Mouse (Mus musculus) CH12.LX (cell line): Measurements from ENCODE around the gene Zkscan14.

Experiments used
- CTCF ChIP-seq, 2 experiments: IDR thresholded peaks in 1 of 2; conservative IDR thresholded peaks in 1 of 2; 2 replicates each; pipeline ENCODE4 v1.5.1; 2011 to 2012; ENCODE audit warnings: low read depth in 2 of 2, low read length in 2 of 2, improper control_type of control experiment in 1 of 2, inconsistent platforms in 1 of 2, mild to moderate bottlenecking in 1 of 2, moderate library complexity in 1 of 2
- TCF12 ChIP-seq: IDR thresholded peaks from 2 replicates; pipeline ENCODE4 v1.6.1; 2014; ENCODE audit warnings: low read depth, mild to moderate bottlenecking, inconsistent platforms, low read length, improper control_type of control experiment

- TF ChIP-seq CTCF (conservative IDR thresholded peaks at IDR 0.05 in 1 of 2, IDR thresholded peaks at IDR 0.05 in 1 of 2; ENCODE audit: low read depth in 2 of 2, low read length in 2 of 2) (no peak), TCF12 (no peak)
Measured at GRCm38 (mm10) chr5:145161361-145161760, 40.3 kb downstream of the Zkscan14 start.
